18 mouse cellular contexts compared by ENCODE assay signal in the genomic region with DNA sequence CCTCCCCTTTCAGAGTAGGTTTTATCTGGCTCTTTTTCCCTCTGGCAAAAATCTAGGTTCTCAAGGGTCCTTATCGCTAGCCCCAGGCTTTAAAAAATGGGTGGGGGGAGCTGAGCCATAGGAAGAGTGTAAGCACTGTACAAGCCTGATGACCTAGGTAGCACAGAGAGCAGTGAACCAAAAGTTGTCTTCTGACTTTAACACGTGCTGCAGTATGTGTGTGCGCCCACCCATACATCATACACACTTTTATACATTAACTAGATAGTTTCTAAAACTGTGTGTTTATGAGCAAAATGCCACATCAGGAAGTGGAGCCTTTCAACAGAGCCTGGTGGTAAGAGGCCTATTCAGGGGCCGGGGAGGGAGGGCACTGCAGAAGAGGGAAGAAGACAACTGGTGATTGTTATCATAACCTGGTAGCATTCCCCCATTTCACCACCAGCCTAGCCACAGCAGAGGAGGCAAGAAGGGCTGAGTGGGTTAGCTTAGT. TPM values are rescaled to one million over a fixed set of nuclear protein-coding genes. Genes with fewer than 3 reads are reported as not detected.
A peak's percentile ranks its signal among the peaks of the same experiment; 100 is the strongest.
DNase-seq lines count a peak whose midpoint lies in the region; ATAC-seq and TF ChIP-seq lines count a peak whose summit lies in the region.
"Had no signal": no experiment of that assay in that cellular context is flagged by ENCODE, and none has a peak within 500 bp of the region (broad histone marks: within the 10 kb centered on the region; RNA-seq: fewer than 3 reads in every experiment).

No protein-coding gene starts in this region.

- no peak overlapping the region for H3K4me2 ChIP-seq in intestine, embryonic 15.5 days (replicated peaks)
- H3K4me2 ChIP-seq in hindbrain, embryonic 11.5 days (replicated peaks; ENCODE audit: low read depth, low read length) = no peak overlapping the region
- no peak overlapping the region for H3K4me2 ChIP-seq in kidney, embryonic 14.5 days (replicated peaks; ENCODE audit: low read depth, low read length)
- H3K4me2 ChIP-seq: embryonic facial prominence, embryonic 13.5 days; forebrain, embryonic 15.5 days; lung, embryonic 14.5 days; midbrain, embryonic 12.5 days; neural tube, embryonic 12.5 days had no signal

- H3K4me3 ChIP-seq in thymus, adult 2 months (ENCODE audit: control insufficient read depth, insufficient read depth, low read length) = no peak overlapping the region
- no peak overlapping the region for H3K4me3 ChIP-seq in intestine, embryonic 15.5 days (replicated peaks)
- peak overlapping the region; percentile 64 for H3K4me3 ChIP-seq in megakaryocyte, embryonic 14.5 days (replicated peaks)
- H3K4me3 ChIP-seq in hindbrain, embryonic 11.5 days (ENCODE audit: low read depth, low read length) = no peak overlapping the region
- no peak overlapping the region for H3K4me3 ChIP-seq in kidney, embryonic 14.5 days (ENCODE audit: low read length)
- H3K4me3 ChIP-seq: embryonic facial prominence, embryonic 13.5 days; forebrain, embryonic 15.5 days; left cerebral cortex, adult 2 months; midbrain, embryonic 12.5 days; neural tube, embryonic 12.5 days had no signal

- no peak for TF ChIP-seq POLR2A in thymus, adult 2 months (IDR thresholded peaks at IDR 0.05; ENCODE audit: control insufficient read depth, extremely low read depth, insufficient read depth, low read length, poor library complexity)

- no peaks in the 10 kb centered on the region for H3K27me3 ChIP-seq in thymus, adult 2 months (ENCODE audit: control insufficient read depth, insufficient read depth, low read length)
- no peaks in the 10 kb centered on the region for H3K27me3 ChIP-seq in intestine, embryonic 15.5 days (replicated peaks)
- no peaks in the 10 kb centered on the region for H3K27me3 ChIP-seq in megakaryocyte, embryonic 14.5 days (replicated peaks)
- no peaks in the 10 kb centered on the region for H3K27me3 ChIP-seq in hindbrain, embryonic 11.5 days (ENCODE audit: control insufficient read depth, insufficient read depth, low read length)
- no peaks in the 10 kb centered on the region for H3K27me3 ChIP-seq in kidney, embryonic 14.5 days (ENCODE audit: control insufficient read depth, insufficient read depth, low read length)
- H3K27me3 ChIP-seq: embryonic facial prominence, embryonic 13.5 days; forebrain, embryonic 15.5 days; midbrain, embryonic 12.5 days; neural tube, embryonic 12.5 days had no signal

- DNase-seq in thymus, adult 2 months = peak; percentile 13
- DNase-seq in thymus, adult 18-20 months = no peak
- DNase-seq in hindbrain, embryonic 11.5 days (ENCODE audit: low spot score) = no peak
- DNase-seq in left cerebral cortex, adult 8-10 months (ENCODE audit: low spot score in 2 of 2) = no peak
- DNase-seq in spleen, adult 18-20 months = no peak
- DNase-seq: cerebellum, postnatal 10 days; gastrocnemius, postnatal 14 days; heart, postnatal 14 days; lung, embryonic 14.5 days; retina, postnatal 1 day had no signal

- H3K9ac ChIP-seq in intestine, embryonic 15.5 days = no peak overlapping the region
- H3K9ac ChIP-seq in hindbrain, embryonic 11.5 days (ENCODE audit: low read depth, low read length) = no peak overlapping the region
- H3K9ac ChIP-seq in kidney, embryonic 14.5 days (ENCODE audit: low read depth, low read length) = no peak overlapping the region
- H3K9ac ChIP-seq: embryonic facial prominence, embryonic 13.5 days; forebrain, embryonic 15.5 days; lung, embryonic 14.5 days; midbrain, embryonic 12.5 days; neural tube, embryonic 12.5 days had no signal

- H3K9me3 ChIP-seq in intestine, embryonic 15.5 days = no peaks in the 10 kb centered on the region
- H3K9me3 ChIP-seq in megakaryocyte, embryonic 14.5 days = no peaks in the 10 kb centered on the region
- no peaks in the 10 kb centered on the region for H3K9me3 ChIP-seq in hindbrain, embryonic 11.5 days (ENCODE audit: control insufficient read depth, low read length)
- H3K9me3 ChIP-seq in kidney, embryonic 14.5 days (ENCODE audit: control insufficient read depth, low read length) = no peaks in the 10 kb centered on the region
- H3K9me3 ChIP-seq: embryonic facial prominence, embryonic 13.5 days; forebrain, embryonic 15.5 days; midbrain, embryonic 12.5 days; neural tube, embryonic 12.5 days had no signal

- no peak for TF ChIP-seq CTCF in thymus, adult 2 months (IDR thresholded peaks at IDR 0.05; ENCODE audit: borderline replicate concordance, control insufficient read depth, extremely low read depth, insufficient read depth, low read length, poor library complexity)

- 17% methylated on average over 4 of the region's 4 CpGs for WGBS in thymus, adult 2 months
- 59% methylated on average over 4 of the region's 4 CpGs for WGBS in intestine, embryonic 15.5 days
- 79% methylated on average over 4 of the region's 4 CpGs for WGBS in hindbrain, embryonic 11.5 days
- WGBS in kidney, embryonic 14.5 days = 70% methylated on average over 4 of the region's 4 CpGs

- H3K4me1 ChIP-seq in thymus, adult 2 months (replicated peaks; ENCODE audit: control insufficient read depth, insufficient read depth, low read length) = peaks cover 14% of the 10 kb centered on the region
- 0 out of 2 replicates have a peak, but pooled peaks cover 6% of the 10 kb centered on the region for H3K4me1 ChIP-seq in intestine, embryonic 15.5 days (replicated peaks)
- peaks cover 61% of the 10 kb centered on the region for H3K4me1 ChIP-seq in megakaryocyte, embryonic 14.5 days
- H3K4me1 ChIP-seq in hindbrain, embryonic 11.5 days (replicated peaks; ENCODE audit: control insufficient read depth, insufficient read depth, low read length) = no peaks in the 10 kb centered on the region
- peaks cover 3% of the 10 kb centered on the region; the same call in 1 of the 2 replicates for H3K4me1 ChIP-seq in kidney, embryonic 14.5 days (ENCODE audit: control insufficient read depth, insufficient read depth, low read length)
- H3K4me1 ChIP-seq: embryonic facial prominence, embryonic 13.5 days; midbrain, embryonic 12.5 days; neural tube, embryonic 12.5 days had no signal

- no peaks in the 10 kb centered on the region; the same call in 1 of the 2 replicates for H3K36me3 ChIP-seq in thymus, adult 2 months (ENCODE audit: control insufficient read depth, insufficient read depth, low read length)
- no peaks in the 10 kb centered on the region for H3K36me3 ChIP-seq in intestine, embryonic 15.5 days
- peaks cover 39% of the 10 kb centered on the region for H3K36me3 ChIP-seq in megakaryocyte, embryonic 14.5 days (replicated peaks; ENCODE audit: low read length)
- H3K36me3 ChIP-seq in hindbrain, embryonic 11.5 days (ENCODE audit: control insufficient read depth, insufficient read depth, low read length) = no peaks in the 10 kb centered on the region
- H3K36me3 ChIP-seq in kidney, embryonic 14.5 days (ENCODE audit: control insufficient read depth, insufficient read depth, low read length) = peaks cover 12% of the 10 kb centered on the region
- H3K36me3 ChIP-seq: midbrain, embryonic 12.5 days; neural tube, embryonic 12.5 days had no signal

- peak; percentile 77 for ATAC-seq in intestine, embryonic 15.5 days
- ATAC-seq in hindbrain, embryonic 11.5 days (ENCODE audit: low FRiP score) = no peak
- no peak for ATAC-seq in kidney, embryonic 14.5 days (ENCODE audit: low FRiP score, low TSS enrichment)
- ATAC-seq: forebrain, embryonic 15.5 days had no signal

- peak overlapping the region; percentile 61; the same call in 1 of the 2 replicates for H3K27ac ChIP-seq in thymus, adult 2 months (ENCODE audit: control insufficient read depth, insufficient read depth, low read length)
- H3K27ac ChIP-seq in intestine, embryonic 15.5 days = peak overlapping the region; percentile 48; the same call in 1 of the 2 replicates
- H3K27ac ChIP-seq in hindbrain, embryonic 11.5 days (ENCODE audit: low read depth, low read length) = no peak overlapping the region
- no peak overlapping the region for H3K27ac ChIP-seq in kidney, embryonic 14.5 days (ENCODE audit: low read depth, low read length)
- H3K27ac ChIP-seq: embryonic facial prominence, embryonic 13.5 days; forebrain, embryonic 15.5 days; left cerebral cortex, adult 2 months; midbrain, embryonic 12.5 days; neural tube, embryonic 12.5 days had no signal

RNA-seq across cellular contexts. Expression of a gene that starts 27.6 kb away (rescaled TPM):
- 22.0 and 27.6 TPM in 2 replicates for polyA plus RNA-seq in thymus, adult 2 months (2012; rRNA removed)
- 4.5 and 4.8 TPM in 2 replicates for polyA plus RNA-seq in intestine, embryonic 15.5 days (2015; fragmentation: Nextera tagmentation; extraction: Ambion mirVana)
- polyA plus RNA-seq in megakaryocyte, embryonic 14.5 days (2012; ENCODE audit: insufficient read depth, low replicate concordance) = 1.6 and 7.9 TPM in 2 replicates
- polyA plus RNA-seq in hindbrain, embryonic 11.5 days (2014; fragmentation: Nextera tagmentation; extraction: Ambion mirVana) = 8.0 and 8.5 TPM in 2 replicates
- polyA plus RNA-seq in kidney, embryonic 14.5 days (2014; fragmentation: Nextera tagmentation; extraction: Ambion mirVana) = 3.5 and 8.1 TPM in 2 replicates
- 10 to 100 TPM; 22.7 to 30.4 (median 24.4) TPM for total RNA-seq in left cerebral cortex, adult 8-10 months (2022)

RNA-seq across cellular contexts. Expression of a gene that starts 32.3 kb away (rescaled TPM):
- 18.8 and 20.4 TPM in 2 replicates for polyA plus RNA-seq in thymus, adult 2 months (2012; rRNA removed)
- polyA plus RNA-seq in intestine, embryonic 15.5 days (2015; fragmentation: Nextera tagmentation; extraction: Ambion mirVana) = 5.5 and 6.7 TPM in 2 replicates
- polyA plus RNA-seq in megakaryocyte, embryonic 14.5 days (2012; ENCODE audit: insufficient read depth, low replicate concordance) = 0.53 and 3.3 TPM in 2 replicates
- 19.0 and 20.6 TPM in 2 replicates for polyA plus RNA-seq in hindbrain, embryonic 11.5 days (2014; fragmentation: Nextera tagmentation; extraction: Ambion mirVana)
- 4.8 and 7.9 TPM in 2 replicates for polyA plus RNA-seq in kidney, embryonic 14.5 days (2014; fragmentation: Nextera tagmentation; extraction: Ambion mirVana)
- 10 to 100 TPM; 59.8 to 68.0 (median 67.1) TPM for total RNA-seq in left cerebral cortex, adult 8-10 months (2022)

Comparison
In these comparisons a context has a peak if more than half of its experiments do, and no peak if none do; other contexts are left out.
1. H3K27ac ChIP-seq: peak in thymus, adult 2 months (single experiment) and intestine, embryonic 15.5 days (single experiment); none in hindbrain, embryonic 11.5 days (single experiment) and kidney, embryonic 14.5 days (single experiment).